Mouse (Mus musculus): Measurements from ENCODE around the gene Foxf1. TPM values are rescaled to one million over a fixed set of nuclear protein-coding genes. Genes with fewer than 3 reads are reported as not detected.

Gene Foxf1
- polyA plus RNA-seq (2015; fragmentation: Nextera tagmentation; extraction: Ambion mirVana), result 0.39 and 0.71 TPM in 2 replicates

GRCm38 (mm10) chr8:121084210-121084951 lies at the start of gene Foxf1:
TSS of gene Foxf1 (plus strand) at chr8:121084386.
- Histone ChIP-seq H3K27me3 (peaks cover 99% of the 10 kb centered on the region), H3K9ac (replicated peaks) (peak within 1 kb of the TSS; percentile 12; the same call in 1 of the 2 replicates), H3K27ac (no peak within 1 kb of the TSS), H3K4me2 (replicated peaks) (peak within 1 kb of the TSS; percentile 66), H3K9me3 (no peaks in the 10 kb centered on the region), H3K36me3 (no peaks in the 10 kb centered on the region), H3K4me3 (replicated peaks) (peak within 1 kb of the TSS; percentile 38), H3K4me1 (replicated peaks) (peaks cover 26% of the 10 kb centered on the region)
- WGBS, result under 1% methylated on average over 64 of the region's 83 CpGs
- ATAC-seq, result no peak

GRCm38 (mm10) chr8:121035611-121036010 lies 48.6 kb upstream of the Foxf1 start:
- H3K27ac ChIP-seq, result no peak overlapping the region
- no peak for ATAC-seq
- 81% methylated on average over 8 of the region's 8 CpGs for WGBS

DNA sequence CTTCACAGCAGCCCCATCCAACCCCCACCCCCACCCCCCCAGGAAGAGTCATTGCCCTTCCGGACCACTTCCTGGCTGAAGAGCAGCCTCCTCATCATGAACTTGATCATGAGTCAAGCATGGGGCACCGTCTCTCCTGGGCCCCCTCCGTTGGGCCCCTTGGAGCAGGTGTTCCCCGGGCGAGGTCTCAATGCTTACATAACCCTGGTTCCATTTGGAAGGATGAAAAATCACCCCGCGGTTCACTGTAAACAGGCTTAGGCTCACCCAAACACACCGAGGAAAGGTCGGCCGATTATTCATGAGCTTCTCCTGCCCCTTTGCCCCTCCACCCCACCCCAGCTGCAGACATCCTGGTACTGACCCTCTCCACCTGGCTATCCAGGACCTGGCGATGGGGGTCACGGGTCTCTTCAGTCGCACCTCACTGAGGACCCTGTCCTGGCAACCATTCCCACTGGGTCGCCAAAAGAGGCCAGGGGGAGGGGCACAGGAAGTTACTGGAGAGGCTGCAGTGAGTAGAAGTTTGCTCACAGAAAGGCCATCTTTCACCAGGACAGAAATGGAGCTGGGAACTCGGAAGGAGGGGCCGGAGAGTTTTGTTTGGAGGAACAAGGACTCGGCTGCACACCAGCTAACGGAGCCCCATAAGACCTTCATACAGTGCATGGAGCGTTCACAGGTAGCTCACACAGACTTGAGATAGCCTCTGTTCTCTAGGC lies 40.3 kb upstream of the Foxf1 start:
- 70% methylated on average over 19 of the region's 19 CpGs for WGBS
- Histone ChIP-seq H3K9ac (replicated peaks) (no peak overlapping the region), H3K36me3 (no peaks in the 10 kb centered on the region), H3K4me1 (replicated peaks) (no peaks in the 10 kb centered on the region), H3K27me3 (no peaks in the 10 kb centered on the region), H3K27ac (no peak overlapping the region), H3K9me3 (no peaks in the 10 kb centered on the region; the same call in 1 of the 2 replicates), H3K4me3 (replicated peaks) (no peak overlapping the region), H3K4me2 (replicated peaks) (no peak overlapping the region)
- ATAC-seq, result no peak

More at GRCm38 (mm10) chr8:121035611-121036010, 48.6 kb upstream of the Foxf1 start:
- Histone ChIP-seq H3K4me3 (replicated peaks) (no peak overlapping the region), H3K9me3 (no peaks in the 10 kb centered on the region), H3K9ac (replicated peaks) (no peak overlapping the region), H3K27me3 (no peaks in the 10 kb centered on the region), H3K4me2 (replicated peaks) (no peak overlapping the region), H3K4me1 (replicated peaks) (no peaks in the 10 kb centered on the region), H3K36me3 (no peaks in the 10 kb centered on the region)

GRCm38 (mm10) chr8:121047441-121047840 lies 36.7 kb upstream of the Foxf1 start:
- Histone ChIP-seq H3K9ac (replicated peaks) (no peak overlapping the region), H3K27ac (no peak overlapping the region), H3K4me2 (replicated peaks) (no peak overlapping the region), H3K27me3 (0 out of 2 replicates have a peak, but pooled peaks cover 9% of the 10 kb centered on the region), H3K36me3 (no peaks in the 10 kb centered on the region), H3K9me3 (no peaks in the 10 kb centered on the region; the same call in 1 of the 2 replicates), H3K4me3 (replicated peaks) (no peak overlapping the region), H3K4me1 (replicated peaks) (no peaks in the 10 kb centered on the region)
- 68% methylated on average over 9 of the region's 9 CpGs for WGBS
- ATAC-seq, result no peak

GRCm38 (mm10) chr8:121058081-121058480 lies 26.1 kb upstream of the Foxf1 start:
- ATAC-seq, result no peak
- Histone ChIP-seq H3K27ac (no peak overlapping the region), H3K4me1 (replicated peaks) (peaks cover 9% of the 10 kb centered on the region; the same call in 1 of the 2 replicates), H3K4me2 (replicated peaks) (no peak overlapping the region), H3K27me3 (peaks cover 20% of the 10 kb centered on the region; the same call in 1 of the 2 replicates), H3K4me3 (replicated peaks) (no peak overlapping the region), H3K9me3 (no peaks in the 10 kb centered on the region), H3K9ac (replicated peaks) (no peak overlapping the region), H3K36me3 (no peaks in the 10 kb centered on the region)
- WGBS, result 70% methylated on average over 9 of the region's 9 CpGs

- WGBS, result 62% methylated on average over 7 of the region's 7 CpGs
Measured at GRCm38 (mm10) chr8:121059098-121059497, 25.1 kb upstream of the Foxf1 start.

DNA sequence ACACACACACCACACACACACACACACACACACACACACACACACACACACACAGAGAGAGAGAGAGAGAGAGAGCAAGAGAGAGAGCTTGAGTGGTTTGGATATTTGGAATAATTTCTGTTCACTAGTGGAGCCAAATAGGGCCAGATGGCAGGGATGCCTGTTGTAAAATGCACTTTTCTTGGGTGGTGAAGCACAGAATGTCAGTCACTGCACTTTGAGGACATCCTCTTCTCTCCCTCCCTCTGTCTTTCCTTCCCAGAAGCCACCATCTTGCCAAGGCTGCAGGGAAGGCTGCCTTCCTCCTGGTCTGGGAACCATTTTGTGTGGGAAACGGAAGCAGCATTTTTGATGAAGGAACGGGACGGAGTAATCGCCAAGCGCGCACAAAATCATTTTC lies 21.7 kb upstream of the Foxf1 start:
- no peak overlapping the region for H3K9ac ChIP-seq (replicated peaks)
- peaks cover 29% of the 10 kb centered on the region for H3K27me3 ChIP-seq
- H3K4me1 ChIP-seq (replicated peaks), result peaks cover 9% of the 10 kb centered on the region; the same call in 1 of the 2 replicates
- no peaks in the 10 kb centered on the region for H3K9me3 ChIP-seq
- H3K27ac ChIP-seq, result no peak overlapping the region
- no peak overlapping the region for H3K4me3 ChIP-seq (replicated peaks)
- ATAC-seq, result no peak
- no peak overlapping the region for H3K4me2 ChIP-seq (replicated peaks)
- WGBS, result 75% methylated on average over 6 of the region's 6 CpGs
- no peaks in the 10 kb centered on the region for H3K36me3 ChIP-seq

More at GRCm38 (mm10) chr8:121059098-121059497, 25.1 kb upstream of the Foxf1 start:
- Histone ChIP-seq H3K27ac (no peak overlapping the region), H3K36me3 (no peaks in the 10 kb centered on the region), H3K9ac (replicated peaks) (no peak overlapping the region), H3K27me3 (peaks cover 22% of the 10 kb centered on the region; the same call in 1 of the 2 replicates), H3K4me1 (replicated peaks) (peaks cover 9% of the 10 kb centered on the region; the same call in 1 of the 2 replicates), H3K4me2 (replicated peaks) (no peak overlapping the region), H3K4me3 (replicated peaks) (no peak overlapping the region), H3K9me3 (no peaks in the 10 kb centered on the region)
- ATAC-seq, result 0 out of 2 replicates have a peak, but pooled peaks have one; percentile 58

DNA sequence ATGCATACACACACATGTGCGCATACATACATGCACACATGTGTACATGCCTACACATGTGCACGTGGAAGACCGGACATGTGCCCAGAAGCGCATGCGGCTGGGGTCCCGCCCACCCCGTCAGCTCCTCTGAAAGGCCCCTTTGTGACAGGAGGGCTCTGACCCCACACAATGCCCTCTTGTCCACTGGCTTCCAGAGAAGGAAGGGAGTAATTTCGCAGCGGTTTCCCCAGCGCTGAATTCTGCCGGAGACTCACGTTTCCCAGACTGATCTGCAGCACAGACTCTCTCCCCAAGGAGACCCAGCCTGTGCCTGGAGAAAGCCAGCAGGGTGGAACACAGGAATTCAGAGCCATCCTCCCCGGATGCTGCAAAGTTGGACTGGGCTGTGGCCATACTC lies 20.5 kb upstream of the Foxf1 start:
- no peak for ATAC-seq
- H3K4me1 ChIP-seq (replicated peaks), result peaks cover 9% of the 10 kb centered on the region; the same call in 1 of the 2 replicates
- WGBS, result 29% methylated on average over 13 of the region's 13 CpGs
- H3K36me3 ChIP-seq, result no peaks in the 10 kb centered on the region
- no peaks in the 10 kb centered on the region for H3K9me3 ChIP-seq
- no peak overlapping the region for H3K4me2 ChIP-seq (replicated peaks)
- H3K27me3 ChIP-seq, result peaks cover 38% of the 10 kb centered on the region
- H3K9ac ChIP-seq (replicated peaks), result no peak overlapping the region; the same call in 1 of the 2 replicates
- no peak overlapping the region for H3K4me3 ChIP-seq (replicated peaks)
- no peak overlapping the region for H3K27ac ChIP-seq

GRCm38 (mm10) chr8:121071454-121071853 lies 12.7 kb upstream of the Foxf1 start:
- 2% methylated on average over 12 of the region's 12 CpGs for whole genome bisulfite sequencing
- Histone ChIP-seq H3K9me3 (no peaks in the 10 kb centered on the region), H3K36me3 (no peaks in the 10 kb centered on the region), H3K4me2 (replicated peaks) (no peak overlapping the region), H3K4me1 (replicated peaks) (peaks cover 10% of the 10 kb centered on the region), H3K9ac (replicated peaks) (no peak overlapping the region), H3K4me3 (replicated peaks) (no peak overlapping the region), H3K27me3 (peaks cover 90% of the 10 kb centered on the region), H3K27ac (no peak overlapping the region)
- no peak for ATAC-seq

DNA sequence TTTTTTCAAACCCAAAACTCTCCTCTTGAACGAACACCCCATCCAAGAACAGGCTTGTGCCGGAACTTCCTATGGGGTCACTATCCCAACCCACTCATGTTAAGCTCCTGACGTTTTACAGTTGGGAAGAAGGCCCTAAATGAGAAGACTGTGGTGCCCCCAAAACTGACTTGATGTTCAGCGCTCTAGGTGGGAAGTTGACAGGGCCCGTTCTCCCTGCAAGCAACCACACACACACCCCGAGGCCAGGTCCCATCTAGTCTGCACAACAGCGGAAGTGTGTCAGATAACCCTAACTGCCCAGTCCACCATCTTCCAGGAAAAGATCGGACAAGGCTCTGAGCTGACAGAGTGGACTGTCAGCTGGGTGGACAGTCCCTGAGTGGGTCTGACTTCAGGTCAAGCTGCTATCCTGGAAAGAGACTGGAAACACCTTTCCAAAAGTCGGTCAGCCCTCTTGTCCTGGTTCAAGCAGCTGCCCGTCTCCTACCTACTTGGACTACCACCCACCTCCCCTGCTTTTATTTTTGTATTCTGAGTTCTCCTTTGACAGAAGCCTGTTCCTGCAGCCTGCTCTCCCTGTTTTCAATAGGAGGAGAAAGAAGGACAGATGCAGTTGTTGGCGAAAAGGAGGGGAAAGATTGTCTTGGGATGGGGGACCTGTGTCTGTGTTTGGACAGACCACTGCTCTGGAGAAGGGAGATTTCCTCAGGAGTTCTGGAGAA lies 11.6 kb upstream of the Foxf1 start:
- 7% methylated on average over 11 of the region's 11 CpGs for WGBS
- no peak overlapping the region for H3K9ac ChIP-seq (replicated peaks)
- H3K27ac ChIP-seq, result no peak overlapping the region
- no peaks in the 10 kb centered on the region for H3K36me3 ChIP-seq
- H3K9me3 ChIP-seq, result no peaks in the 10 kb centered on the region
- H3K4me2 ChIP-seq (replicated peaks), result no peak overlapping the region
- H3K27me3 ChIP-seq, result peaks cover 98% of the 10 kb centered on the region
- H3K4me1 ChIP-seq (replicated peaks), result peaks cover 10% of the 10 kb centered on the region
- no peak for ATAC-seq
- H3K4me3 ChIP-seq (replicated peaks), result no peak overlapping the region

GRCm38 (mm10) chr8:121073174-121074107 lies 10.7 kb upstream of the Foxf1 start:
- peak overlapping the region; percentile 15 for H3K4me3 ChIP-seq (replicated peaks)

More at GRCm38 (mm10) chr8:121073174-121074107, 10.7 kb upstream of the Foxf1 start:
- Histone ChIP-seq H3K4me2 (replicated peaks) (peak overlapping the region; percentile 15; the same call in 1 of the 2 replicates), H3K9ac (replicated peaks) (no peak overlapping the region), H3K4me1 (replicated peaks) (peaks cover 10% of the 10 kb centered on the region), H3K36me3 (no peaks in the 10 kb centered on the region), H3K9me3 (no peaks in the 10 kb centered on the region), H3K27me3 (peaks cover 99% of the 10 kb centered on the region), H3K27ac (no peak overlapping the region)
- no peak for ATAC-seq
- WGBS, result under 1% methylated on average over 48 of the region's 48 CpGs
